Mouse (Mus musculus) spleen, adult 2 months (tissue): ENCODE measurements around the gene Fnbp1l.

Source experiments
- CTCF ChIP-seq: fragments of 200-500 bp; IDR thresholded peaks from 2 replicates; pipeline ENCODE4 v1.5.1; 2011; ENCODE audit warnings: mild to moderate bottlenecking, inconsistent platforms; ENCODE audit not compliant: insufficient read depth, insufficient read length, insufficient replicate concordance; ENCODE audit errors: extremely low read depth
- POLR2A ChIP-seq: fragments of 200-500 bp; IDR thresholded peaks from 2 replicates; pipeline ENCODE4 v1.6.1; 2011; ENCODE audit warnings: low read depth, low read length, inconsistent platforms

GRCm38 (mm10) chr3:122606105-122606801 lies 13.3 kb downstream of the Fnbp1l start:
- TF ChIP-seq CTCF (no peak), POLR2A (no peak)
